Mouse (Mus musculus) cerebellum, adult (tissue): Measurements from ENCODE around the gene Gm7029.

ENCODE experiments used
- ATAC-seq: cut with Nextera tagmentation; 2 replicates; pipeline ENCODE4 v1.9.2; 2017; ENCODE audit warnings: mild to moderate bottlenecking, moderate library complexity, mixed read lengths; ENCODE audit not compliant: insufficient number of reproducible peaks, low FRiP score, low TSS enrichment

Gene Gm7029

GRCm38 (mm10) chr17:33911052-33911812 lies 37.6 kb downstream of the Gm7029 start:
- no peak for ATAC-seq

- ATAC-seq, result no peak
Measured at GRCm38 (mm10) chr17:33911813-33912414, 38.3 kb downstream of the Gm7029 start.

- no peak for ATAC-seq
Measured at GRCm38 (mm10) chr17:33913264-33913663, 39.6 kb downstream of the Gm7029 start.

- ATAC-seq, result no peak
Measured at GRCm38 (mm10) chr17:33913905-33914304, 40.3 kb downstream of the Gm7029 start.

GRCm38 (mm10) chr17:33914969-33915391 lies 41.3 kb downstream of the Gm7029 start:
- ATAC-seq, result no peak

- ATAC-seq, result peak; percentile 92
Measured at GRCm38 (mm10) chr17:33915671-33916250, 42.1 kb downstream of the Gm7029 start, which contains the start of the genes Tapbp and Zbtb22. Tapbp (plus strand) TSS chr17:33915899. Zbtb22 (plus strand) TSS chr17:33915904.

- no peak for ATAC-seq
Measured at GRCm38 (mm10) chr17:33916294-33916693, 42.7 kb downstream of the Gm7029 start.

GRCm38 (mm10) chr17:33916847-33917655 lies 43.4 kb downstream of the Gm7029 start:
- no peak for ATAC-seq

GRCm38 (mm10) chr17:33917656-33918292 lies 44.1 kb downstream of the Gm7029 start:
- no peak for ATAC-seq

GRCm38 (mm10) chr17:33918293-33919203 lies 44.9 kb downstream of the Gm7029 start:
- no peak for ATAC-seq

- ATAC-seq, result no peak
Measured at GRCm38 (mm10) chr17:33919351-33920281, 46.0 kb downstream of the Gm7029 start.

GRCm38 (mm10) chr17:33920282-33921097 lies 46.9 kb downstream of the Gm7029 start:
- ATAC-seq, result 0 out of 2 replicates have a peak, but pooled peaks have one; percentile 19

GRCm38 (mm10) chr17:33921361-33921760 lies 47.7 kb downstream of the Gm7029 start:
- no peak for ATAC-seq
